Mouse (Mus musculus) layer of hippocampus, adult 9-11 months (tissue): ENCODE measurements at regions not wholly inside any gene's neighbourhood (a gene's known extent, or its start where the extent isn't known, plus 50 kb on each side); places are given as distances from the start of the nearest gene placed in this dataset.

Experiments used
- DNase-seq: peaks from one replicate; pipeline ENCODE4 v3.0.0; 2022

DNA sequence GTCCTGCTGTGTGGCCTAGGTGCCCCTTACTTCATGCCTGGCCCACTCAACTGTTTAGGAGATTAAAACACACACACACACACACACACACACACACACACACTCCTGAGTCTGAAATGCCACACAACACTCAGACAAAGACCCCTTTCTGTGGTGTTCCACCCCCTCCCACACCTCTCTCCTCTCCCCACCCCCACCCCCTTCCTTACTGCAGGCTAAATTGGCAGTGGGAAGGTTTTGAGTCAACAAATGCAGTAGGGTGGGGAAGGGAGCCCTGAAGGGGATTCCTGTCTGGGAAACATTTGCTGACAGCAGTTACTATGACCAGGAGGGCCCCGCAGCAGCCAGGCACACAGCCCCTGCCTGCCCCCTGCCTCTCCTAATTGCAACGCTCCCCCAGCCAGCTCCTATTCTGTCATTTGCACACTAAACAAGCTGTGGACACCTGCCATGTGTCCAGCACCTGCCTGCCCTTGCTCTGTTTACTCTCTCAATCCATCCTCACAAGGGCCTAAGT lies 69.5 kb downstream of the Ephb3 start:
- no peak for DNase-seq

GRCm38 (mm10) chr16:21277789-21278342 lies 73.3 kb downstream of the Ephb3 start:
- no peak for DNase-seq

- no peak for DNase-seq
Observed at GRCm38 (mm10) chr16:21278387-21278786, 73.8 kb downstream of the Ephb3 start.

GRCm38 (mm10) chr16:21280200-21280627 lies 75.7 kb downstream of the Ephb3 start:
- no peak for DNase-seq

DNA sequence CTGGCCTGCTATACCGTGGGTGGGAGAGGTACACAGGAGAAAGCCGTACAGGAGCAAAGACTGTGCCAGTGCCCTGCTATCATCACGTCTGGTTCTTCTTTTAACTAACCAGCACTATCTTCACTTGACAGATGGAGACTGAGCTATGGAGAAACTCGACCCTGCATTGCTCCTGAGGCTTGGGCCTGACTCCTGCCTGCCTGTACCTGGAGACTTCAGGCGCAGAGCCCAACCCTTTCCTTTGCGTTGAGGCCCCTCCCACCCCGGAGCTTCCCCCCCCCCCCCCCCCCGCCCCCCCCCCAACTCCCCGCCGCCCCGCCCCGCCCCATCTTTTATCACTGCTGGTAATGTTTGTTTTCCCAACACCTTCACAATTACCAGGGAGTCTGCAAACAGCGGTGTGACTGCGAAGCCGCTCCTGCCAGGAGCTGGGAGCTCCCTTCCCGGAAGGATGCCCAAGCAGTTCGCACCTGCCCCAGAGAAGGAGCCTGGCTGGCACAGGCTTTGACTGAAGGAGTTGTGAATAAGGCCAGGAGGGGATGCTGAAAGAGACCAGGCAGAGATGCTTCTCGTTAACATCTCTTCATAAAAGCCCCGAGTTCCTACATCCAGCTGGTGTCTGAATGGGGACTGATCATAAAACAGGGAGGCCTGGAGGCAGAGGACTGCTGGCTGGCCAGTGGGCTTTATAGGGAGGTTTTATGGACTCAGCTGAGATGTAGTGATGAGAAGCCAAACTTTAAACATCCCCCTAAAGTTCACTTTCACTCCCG lies 77.6 kb downstream of the Ephb3 start:
- DNase-seq, result no peak

DNA sequence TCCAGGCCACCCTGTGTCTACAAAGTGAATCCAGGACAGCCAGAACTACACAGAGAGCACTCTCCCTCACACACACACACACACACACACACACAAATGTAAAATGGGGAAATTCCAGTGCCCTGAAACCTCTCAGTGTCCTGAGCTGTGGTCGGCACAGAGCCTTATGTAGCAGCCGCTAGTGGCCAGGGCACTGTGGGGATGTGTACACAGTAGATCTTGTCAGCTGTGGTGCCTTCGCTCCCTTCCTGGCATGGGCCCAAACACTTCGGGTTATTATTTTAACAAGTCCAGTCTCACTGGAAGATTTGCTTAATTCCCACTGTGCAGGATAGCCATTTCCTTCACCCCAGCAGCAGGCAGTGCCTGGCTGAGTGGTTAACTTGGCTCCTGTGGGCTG lies 81.5 kb downstream of the Ephb3 start:
- no peak for DNase-seq

GRCm38 (mm10) chr16:21289528-21289927 lies 85.0 kb downstream of the Ephb3 start:
- peak; percentile 91 for DNase-seq

- no peak for DNase-seq
Observed at GRCm38 (mm10) chr16:21293010-21293409, 88.5 kb downstream of the Ephb3 start.

GRCm38 (mm10) chr16:21293569-21293968 lies 89.0 kb downstream of the Ephb3 start:
- DNase-seq, result no peak

- no peak for DNase-seq
Observed at GRCm38 (mm10) chr16:21294677-21295411, 90.3 kb downstream of the Ephb3 start.

GRCm38 (mm10) chr16:21295956-21296733 lies 91.6 kb downstream of the Ephb3 start:
- DNase-seq, result no peak

GRCm38 (mm10) chr16:21296786-21297185 lies 92.2 kb downstream of the Ephb3 start:
- no peak for DNase-seq

- DNase-seq, result no peak
Observed at GRCm38 (mm10) chr16:21298866-21299265, 94.3 kb downstream of the Ephb3 start.

DNA sequence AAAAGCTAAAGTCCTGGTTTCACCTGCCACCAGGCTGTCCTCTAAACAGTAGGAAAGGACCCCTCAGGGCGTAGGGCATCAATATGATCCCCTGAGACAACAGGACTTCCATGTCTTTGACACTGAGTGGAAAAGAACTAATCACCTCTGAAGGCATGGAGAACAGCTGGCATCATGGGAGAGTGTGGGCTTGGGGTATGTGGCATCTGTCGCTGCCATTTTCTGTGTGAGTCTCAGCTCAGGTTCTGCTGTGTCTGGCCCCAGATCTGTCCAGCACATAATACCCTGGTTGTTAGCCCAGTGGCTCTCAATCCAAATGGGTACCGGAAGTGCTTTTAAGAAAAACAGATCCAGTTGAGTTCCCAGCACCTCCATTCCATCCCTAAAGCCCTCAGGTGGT lies 101.3 kb downstream of the Ephb3 start:
- no peak for DNase-seq

GRCm38 (mm10) chr16:21308513-21308912 lies 104.0 kb downstream of the Ephb3 start:
- DNase-seq, result no peak

DNA sequence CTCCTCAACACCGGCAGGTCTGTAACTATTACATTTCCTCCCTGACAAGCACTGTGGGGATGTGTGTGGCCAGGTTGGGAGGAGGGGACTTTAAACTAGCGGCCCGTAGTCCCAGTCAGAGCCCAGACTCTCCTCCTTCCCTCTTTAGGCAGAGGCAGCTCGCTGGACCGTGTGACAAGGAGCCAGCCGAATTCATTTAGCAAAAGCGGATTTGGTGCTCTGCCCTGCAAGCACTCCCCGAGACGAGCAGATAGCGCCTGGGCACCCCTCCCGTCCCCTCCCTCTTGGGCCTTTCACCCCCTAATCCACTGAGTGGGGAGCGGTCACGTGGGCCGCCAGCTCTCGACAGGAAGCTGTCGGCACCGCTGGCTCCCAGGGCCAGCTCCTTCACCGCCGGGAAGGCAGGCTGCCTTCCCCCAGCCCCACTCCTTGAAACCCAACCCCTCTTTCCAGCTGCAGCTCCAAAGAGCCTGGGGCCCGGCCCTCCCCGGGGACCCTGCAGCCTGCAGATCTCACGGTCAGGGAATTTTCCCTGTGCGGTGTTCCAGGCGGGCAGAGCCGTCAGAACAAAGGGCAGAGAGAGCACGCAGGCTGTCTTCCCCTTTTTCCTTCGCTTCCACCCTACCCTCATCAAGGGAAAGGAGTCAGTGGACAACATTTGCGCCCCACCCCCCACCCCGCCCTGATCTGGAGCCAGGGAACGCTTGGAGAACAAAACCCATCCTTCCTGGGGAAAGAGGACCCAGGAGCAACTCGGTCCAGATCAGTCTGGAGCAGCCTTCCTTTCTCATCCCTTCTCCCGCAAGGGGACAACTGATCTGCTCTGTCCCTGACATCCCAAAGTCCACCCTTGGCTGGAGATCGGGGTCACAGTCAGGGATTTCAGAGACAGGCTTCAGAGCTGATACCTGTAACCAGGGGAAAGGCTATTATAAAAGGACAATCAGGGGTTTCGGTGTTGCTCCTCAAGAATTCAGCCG lies 106.4 kb downstream of the Ephb3 start:
- peak; percentile 70 for DNase-seq

GRCm38 (mm10) chr16:21311781-21312180 lies 107.2 kb downstream of the Ephb3 start:
- no peak for DNase-seq

GRCm38 (mm10) chr16:21315751-21316151 lies 107.2 kb upstream of the Vps8 start:
- no peak for DNase-seq

DNA sequence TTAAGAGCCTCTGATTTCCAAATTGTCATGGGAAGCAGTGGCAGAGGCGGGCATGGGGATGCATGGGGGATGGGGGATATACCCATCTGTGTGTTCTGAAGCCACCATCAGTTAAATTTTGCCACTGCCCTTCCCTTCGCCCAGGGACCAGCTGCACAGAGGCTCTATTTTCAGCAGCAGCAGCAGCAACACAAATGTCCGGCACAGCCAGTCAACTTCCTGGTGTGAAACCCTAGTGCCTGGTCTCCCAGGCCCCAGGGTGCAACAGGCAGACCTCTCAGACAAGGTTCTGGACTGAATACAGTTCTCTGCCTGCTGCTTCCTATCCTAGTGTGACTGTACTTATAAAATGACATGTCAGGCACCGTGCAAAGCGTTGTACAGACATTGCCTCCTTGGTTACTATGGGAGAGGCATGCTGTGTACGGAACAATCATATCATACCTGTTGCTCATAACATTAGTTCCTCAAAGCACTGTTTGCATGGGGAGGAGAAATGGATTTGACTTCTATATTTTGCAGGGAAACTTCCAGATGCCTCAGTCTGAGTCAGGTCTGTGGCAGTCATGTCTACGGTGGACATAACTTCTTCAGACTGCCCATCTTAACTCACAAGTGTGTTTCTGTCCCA lies 104.8 kb upstream of the Vps8 start:
- DNase-seq, result no peak

DNA sequence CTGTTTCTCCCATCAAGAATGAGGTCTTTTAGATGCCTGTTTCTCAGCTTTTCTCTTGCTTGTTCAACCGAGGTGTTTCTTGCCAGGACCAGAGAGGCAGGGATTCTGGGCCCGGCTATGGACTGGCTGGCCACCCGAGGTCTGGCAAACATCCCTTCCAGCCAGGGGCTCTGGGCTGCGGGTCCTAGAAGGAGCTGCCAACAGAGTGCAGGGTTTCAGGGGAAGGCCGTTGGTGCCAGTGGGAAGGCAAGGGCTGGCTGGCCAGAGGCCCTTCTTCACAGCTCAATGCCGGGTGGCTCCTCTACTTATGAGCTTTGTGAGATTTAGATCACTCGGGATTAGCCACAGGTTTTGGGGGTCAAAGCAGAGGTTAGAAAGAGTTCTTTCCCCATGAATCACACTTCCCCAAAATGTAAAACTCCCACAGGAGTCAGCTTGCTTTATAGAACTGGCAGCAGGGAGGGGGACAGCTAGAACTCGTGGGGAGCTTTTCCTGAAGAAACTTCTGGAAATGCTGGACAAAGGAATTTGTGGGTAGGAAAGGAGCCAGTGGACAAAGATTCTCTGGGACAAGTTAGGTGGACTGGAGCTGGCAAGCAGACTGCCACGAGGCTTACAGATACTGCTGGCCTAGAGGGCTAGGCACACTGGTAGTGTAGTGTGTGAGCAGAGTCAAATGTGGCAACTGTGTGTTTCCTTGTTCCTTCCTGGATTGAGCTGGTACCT lies 104.1 kb upstream of the Vps8 start:
- peak; percentile 59 for DNase-seq

- DNase-seq, result no peak
Observed at GRCm38 (mm10) chr16:21320284-21320683, 102.6 kb upstream of the Vps8 start.
